ENCODE assay signal across 32 mouse cellular contexts in the genomic region with DNA sequence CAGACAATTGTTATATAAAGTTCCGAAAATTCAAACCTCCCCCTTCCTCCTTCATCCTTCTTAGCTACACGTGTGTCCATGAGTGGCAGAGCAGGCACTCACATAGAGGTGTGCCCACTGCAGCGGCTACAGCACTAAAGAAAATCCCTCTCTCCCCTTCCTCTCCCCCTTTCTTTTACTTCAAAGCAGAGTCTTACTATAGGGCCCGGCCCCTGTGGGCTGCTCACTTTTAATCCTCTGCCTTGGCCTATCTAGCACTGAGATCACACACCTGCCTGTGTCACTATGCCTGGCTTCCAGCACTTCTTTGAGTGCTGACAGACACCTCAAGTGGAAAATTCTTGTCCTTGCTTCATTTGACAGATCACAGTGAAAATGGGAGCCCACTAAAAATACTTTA.
DNase-seq lines count a peak whose midpoint lies in the region; ATAC-seq and TF ChIP-seq lines count a peak whose summit lies in the region.
"Had no signal": no experiment of that assay in that cellular context is flagged by ENCODE, and none has a peak within 500 bp of the region (broad histone marks: within the 10 kb centered on the region; RNA-seq: fewer than 3 reads in every experiment).

No protein-coding gene starts in this region.

- no peak for TF ChIP-seq EP300 in lung, postnatal 0 days (IDR thresholded peaks at IDR 0.05)

- no peak overlapping the region for H3K4me2 ChIP-seq in heart, embryonic 11.5 days
- H3K4me2 ChIP-seq in midbrain, embryonic 15.5 days = no peak overlapping the region
- no peak overlapping the region for H3K4me2 ChIP-seq in midbrain, embryonic 13.5 days (replicated peaks)
- H3K4me2 ChIP-seq in embryonic facial prominence, embryonic 15.5 days (replicated peaks) = no peak overlapping the region
- no peak overlapping the region for H3K4me2 ChIP-seq in lung, postnatal 0 days (replicated peaks; ENCODE audit: low read depth, low read length)
- H3K4me2 ChIP-seq: hindbrain, embryonic 13.5 days; midbrain, embryonic 12.5 days; neural tube, embryonic 12.5 days had no signal

- peaks cover 12% of the 10 kb centered on the region; the same call in 1 of the 2 replicates for H3K27me3 ChIP-seq in heart, embryonic 10.5 days (ENCODE audit: insufficient read depth, poor library complexity, severe bottlenecking)
- no peaks in the 10 kb centered on the region for H3K27me3 ChIP-seq in heart, embryonic 11.5 days (ENCODE audit: control insufficient read depth, insufficient read depth, low read length)
- no peaks in the 10 kb centered on the region for H3K27me3 ChIP-seq in midbrain, embryonic 15.5 days (replicated peaks)
- no peaks in the 10 kb centered on the region for H3K27me3 ChIP-seq in midbrain, embryonic 13.5 days
- H3K27me3 ChIP-seq in embryonic facial prominence, embryonic 10.5 days (replicated peaks; ENCODE audit: low read depth, poor library complexity, severe bottlenecking) = no peaks in the 10 kb centered on the region
- H3K27me3 ChIP-seq in embryonic facial prominence, embryonic 15.5 days = no peaks in the 10 kb centered on the region
- no peaks in the 10 kb centered on the region for H3K27me3 ChIP-seq in lung, postnatal 0 days (replicated peaks; ENCODE audit: insufficient read depth, low read length)
- H3K27me3 ChIP-seq: hindbrain, embryonic 13.5 days; midbrain, embryonic 12.5 days; neural tube, embryonic 12.5 days had no signal

- H3K4me1 ChIP-seq in heart, embryonic 10.5 days = peaks cover 13% of the 10 kb centered on the region
- peaks cover 4% of the 10 kb centered on the region; the same call in 1 of the 2 replicates for H3K4me1 ChIP-seq in heart, embryonic 11.5 days (ENCODE audit: control insufficient read depth, insufficient read depth, low read length)
- peaks cover 6% of the 10 kb centered on the region for H3K4me1 ChIP-seq in midbrain, embryonic 15.5 days
- 0 out of 2 replicates have a peak, but pooled peaks cover 3% of the 10 kb centered on the region for H3K4me1 ChIP-seq in midbrain, embryonic 13.5 days (replicated peaks)
- peaks cover 34% of the 10 kb centered on the region for H3K4me1 ChIP-seq in embryonic facial prominence, embryonic 10.5 days
- H3K4me1 ChIP-seq in embryonic facial prominence, embryonic 15.5 days = 0 out of 2 replicates have a peak, but pooled peaks cover 5% of the 10 kb centered on the region
- H3K4me1 ChIP-seq in lung, postnatal 0 days (ENCODE audit: insufficient read depth, low read depth, low read length) = no peaks in the 10 kb centered on the region
- H3K4me1 ChIP-seq: neural tube, embryonic 12.5 days had no signal

- H3K27ac ChIP-seq in heart, embryonic 10.5 days = peak overlapping the region; percentile 6; the same call in 1 of the 2 replicates
- no peak overlapping the region for H3K27ac ChIP-seq in heart, embryonic 11.5 days (ENCODE audit: low read depth, low read length)
- no peak overlapping the region for H3K27ac ChIP-seq in midbrain, embryonic 15.5 days
- H3K27ac ChIP-seq in midbrain, embryonic 13.5 days = no peak overlapping the region
- H3K27ac ChIP-seq in embryonic facial prominence, embryonic 10.5 days (replicated peaks) = peak overlapping the region; percentile 54; the same call in 1 of the 2 replicates
- peak overlapping the region; percentile 48 for H3K27ac ChIP-seq in embryonic facial prominence, embryonic 15.5 days (replicated peaks)
- H3K27ac ChIP-seq in lung, postnatal 0 days (ENCODE audit: low read length) = no peak overlapping the region
- H3K27ac ChIP-seq: gastrocnemius, adult 2 months; hindbrain, embryonic 13.5 days; layer of hippocampus, adult 2 months; liver, embryonic 14.5 days; midbrain, embryonic 12.5 days; neural tube, embryonic 12.5 days had no signal

- no peak for ATAC-seq in heart, embryonic 11.5 days (replicated peaks; ENCODE audit: insufficient number of reproducible peaks, low FRiP score, low TSS enrichment)
- peak; percentile 81 for ATAC-seq in midbrain, embryonic 15.5 days (replicated peaks)
- ATAC-seq in midbrain, embryonic 13.5 days = no peak
- 0 out of 2 replicates have a peak, but pooled peaks have one; percentile 47 for ATAC-seq in embryonic facial prominence, embryonic 15.5 days (ENCODE audit: insufficient number of reproducible peaks, low FRiP score, low TSS enrichment, low read depth)
- ATAC-seq in lung, postnatal 0 days = no peak
- ATAC-seq: forebrain, embryonic 16.5 days; intestine, postnatal 0 days; Patski had no signal

- peak; percentile 38 for DNase-seq in heart, embryonic 10.5 days (ENCODE audit: low spot score)
- DNase-seq in embryonic facial prominence, embryonic 10.5 days (ENCODE audit: low spot score) = peak; percentile 22
- no peak for DNase-seq in lung, postnatal 0 days (ENCODE audit: low spot score)
- DNase-seq in lung, postnatal 36 days = no peak
- DNase-seq: adrenal gland, postnatal 10 days; cerebellum, adult 11 months; cerebellum, adult 9-11 months; embryo, embryonic 11 days; gastrocnemius, adult 2 months; gastrocnemius, postnatal 36 days; heart, postnatal 36 days; kidney, adult 9 months; kidney, postnatal 25 days; left cerebral cortex, postnatal 4 days; liver; lung, adult 2 months; lung, postnatal 14 days; right cerebral cortex, postnatal 14 days; thymus, postnatal 36 days had no signal

- WGBS in heart, embryonic 10.5 days = 23% methylated on average over 4 of the region's 4 CpGs
- WGBS in heart, embryonic 11.5 days (ENCODE audit: insufficient replicate concordance) = 31% methylated on average over 4 of the region's 4 CpGs
- 6% methylated on average over 4 of the region's 4 CpGs for WGBS in midbrain, embryonic 15.5 days
- WGBS in midbrain, embryonic 13.5 days = 11% methylated on average over 4 of the region's 4 CpGs
- WGBS in embryonic facial prominence, embryonic 10.5 days = 6% methylated on average over 4 of the region's 4 CpGs
- 14% methylated on average over 4 of the region's 4 CpGs for WGBS in embryonic facial prominence, embryonic 15.5 days
- WGBS in lung, postnatal 0 days = 33% methylated on average over 4 of the region's 4 CpGs

- no peaks in the 10 kb centered on the region for H3K9me3 ChIP-seq in heart, embryonic 10.5 days
- no peaks in the 10 kb centered on the region for H3K9me3 ChIP-seq in heart, embryonic 11.5 days (replicated peaks; ENCODE audit: control insufficient read depth, low read length)
- no peaks in the 10 kb centered on the region for H3K9me3 ChIP-seq in midbrain, embryonic 15.5 days
- H3K9me3 ChIP-seq in midbrain, embryonic 13.5 days = no peaks in the 10 kb centered on the region
- no peaks in the 10 kb centered on the region for H3K9me3 ChIP-seq in embryonic facial prominence, embryonic 10.5 days
- H3K9me3 ChIP-seq in embryonic facial prominence, embryonic 15.5 days (replicated peaks) = no peaks in the 10 kb centered on the region
- no peaks in the 10 kb centered on the region for H3K9me3 ChIP-seq in lung, postnatal 0 days (ENCODE audit: low read length)
- H3K9me3 ChIP-seq: hindbrain, embryonic 13.5 days; midbrain, embryonic 12.5 days; neural tube, embryonic 12.5 days had no signal

- no peak overlapping the region for H3K9ac ChIP-seq in heart, embryonic 11.5 days (ENCODE audit: low read depth, low read length)
- H3K9ac ChIP-seq in midbrain, embryonic 15.5 days = no peak overlapping the region
- no peak overlapping the region for H3K9ac ChIP-seq in midbrain, embryonic 13.5 days (replicated peaks)
- H3K9ac ChIP-seq in embryonic facial prominence, embryonic 15.5 days = no peak overlapping the region
- H3K9ac ChIP-seq in lung, postnatal 0 days (replicated peaks; ENCODE audit: low read depth) = no peak overlapping the region
- H3K9ac ChIP-seq: hindbrain, embryonic 13.5 days; liver, embryonic 14.5 days; midbrain, embryonic 12.5 days; neural tube, embryonic 12.5 days had no signal

- no peaks in the 10 kb centered on the region for H3K36me3 ChIP-seq in heart, embryonic 10.5 days
- no peaks in the 10 kb centered on the region for H3K36me3 ChIP-seq in heart, embryonic 11.5 days (ENCODE audit: control insufficient read depth, insufficient read depth, low read length)
- no peaks in the 10 kb centered on the region for H3K36me3 ChIP-seq in midbrain, embryonic 15.5 days (replicated peaks)
- no peaks in the 10 kb centered on the region for H3K36me3 ChIP-seq in midbrain, embryonic 13.5 days
- H3K36me3 ChIP-seq in embryonic facial prominence, embryonic 10.5 days (replicated peaks) = no peaks in the 10 kb centered on the region
- H3K36me3 ChIP-seq in embryonic facial prominence, embryonic 15.5 days = no peaks in the 10 kb centered on the region
- H3K36me3 ChIP-seq in lung, postnatal 0 days (ENCODE audit: insufficient read depth, low read length) = no peaks in the 10 kb centered on the region
- H3K36me3 ChIP-seq: hindbrain, embryonic 13.5 days; midbrain, embryonic 12.5 days; neural tube, embryonic 12.5 days had no signal

- H3K4me3 ChIP-seq in heart, embryonic 10.5 days = no peak overlapping the region
- no peak overlapping the region for H3K4me3 ChIP-seq in heart, embryonic 11.5 days (ENCODE audit: low read depth, low read length)
- no peak overlapping the region for H3K4me3 ChIP-seq in midbrain, embryonic 15.5 days
- no peak overlapping the region for H3K4me3 ChIP-seq in midbrain, embryonic 13.5 days (replicated peaks)
- no peak overlapping the region for H3K4me3 ChIP-seq in embryonic facial prominence, embryonic 10.5 days
- H3K4me3 ChIP-seq in embryonic facial prominence, embryonic 15.5 days (replicated peaks) = no peak overlapping the region
- H3K4me3 ChIP-seq in lung, postnatal 0 days (ENCODE audit: low read depth, low read length) = no peak overlapping the region
- H3K4me3 ChIP-seq: gastrocnemius, adult 2 months; hindbrain, embryonic 13.5 days; layer of hippocampus, adult 2 months; midbrain, embryonic 12.5 days; myocyte; neural tube, embryonic 12.5 days had no signal

- no peak for TF ChIP-seq CTCF in lung, postnatal 0 days (IDR thresholded peaks at IDR 0.05)

Comparison
In these comparisons a context has a peak if more than half of its experiments do, and no peak if none do; other contexts are left out.
1. H3K27ac ChIP-seq: peak in heart, embryonic 10.5 days (single experiment), embryonic facial prominence, embryonic 10.5 days (single experiment) and embryonic facial prominence, embryonic 15.5 days (single experiment); none in heart, embryonic 11.5 days (single experiment), midbrain, embryonic 15.5 days (single experiment), midbrain, embryonic 13.5 days (single experiment) and lung, postnatal 0 days (single experiment).
2. ATAC-seq: peak in midbrain, embryonic 15.5 days (single experiment) and embryonic facial prominence, embryonic 15.5 days (single experiment); none in heart, embryonic 11.5 days (single experiment), midbrain, embryonic 13.5 days (single experiment) and lung, postnatal 0 days (single experiment).
3. DNase-seq: peak in heart, embryonic 10.5 days (single experiment) and embryonic facial prominence, embryonic 10.5 days (single experiment); none in lung, postnatal 0 days (single experiment) and lung, postnatal 36 days (single experiment).